Mouse (Mus musculus) liver, embryonic 14.5 days (tissue): ENCODE measurements around the gene Cox6a2.

ENCODE experiments used
- CTCF ChIP-seq: IDR thresholded peaks from 2 replicates; pipeline ENCODE4 v1.5.1; 2016; ENCODE audit warnings: antibody characterized with exemption, low read depth, control low read depth
- EP300 ChIP-seq: IDR thresholded peaks from 2 replicates; pipeline ENCODE4 v1.6.1; 2016; ENCODE audit warnings: antibody characterized with exemption, low read depth

DNA sequence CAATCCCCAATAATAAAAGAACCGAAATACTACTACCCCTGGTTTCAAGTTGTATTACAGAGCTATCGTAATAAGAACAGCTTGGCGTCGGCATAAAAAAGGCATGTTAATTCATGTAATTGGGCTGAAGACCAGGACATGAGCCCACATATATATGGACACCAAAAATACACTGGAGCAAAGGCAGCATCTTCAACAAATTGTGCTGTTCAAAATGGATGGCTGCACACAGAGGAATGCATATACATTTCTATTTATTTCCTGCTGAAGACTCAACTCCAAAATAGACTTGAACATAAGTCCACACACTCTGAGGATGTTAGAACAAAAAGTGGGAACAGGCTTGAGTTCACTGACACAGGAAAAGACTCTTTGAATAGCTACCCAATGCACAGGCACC is 42.2 kb downstream of the Cox6a2 start:
- no peak for TF ChIP-seq CTCF
- TF ChIP-seq EP300: no peak
